Mouse (Mus musculus): ENCODE data around the gene Ggt6. TPM values are rescaled to one million over a fixed set of nuclear protein-coding genes. Genes with fewer than 3 reads are reported as not detected.
"Not testable (repeated sequence)": the region's sequence is repeated elsewhere in the genome, so short reads cannot be mapped to it uniquely, and the experiment has no call there.

Gene Ggt6
- polyA plus RNA-seq, 1 experiment from 2014 or later = not detected

- Histone ChIP-seq H3K9ac (no peak overlapping the region), H3K4me3 (no peak overlapping the region), H3K4me1 (replicated peaks) (no peaks in the 10 kb centered on the region), H3K27me3 (no peaks in the 10 kb centered on the region), H3K9me3 (no peaks in the 10 kb centered on the region), H3K27ac (replicated peaks) (no peak overlapping the region), H3K36me3 (no peaks in the 10 kb centered on the region), H3K4me2 (0 out of 2 replicates have a peak overlapping the region, but pooled peaks have one; percentile 32)
- 5% methylated on average over 5 of the region's 5 CpGs for WGBS
- no peak for ATAC-seq (ENCODE audit: low FRiP score, low read depth)
These were observed 6.6 kb upstream of the Ggt6 start for GRCm38 (mm10) chr11:72428694-72429093.

- Histone ChIP-seq H3K9ac (no peak overlapping the region), H3K27ac (replicated peaks) (no peak overlapping the region), H3K4me2 (peak overlapping the region; percentile 32; the same call in 1 of the 2 replicates), H3K4me1 (replicated peaks) (no peaks in the 10 kb centered on the region), H3K9me3 (no peaks in the 10 kb centered on the region), H3K36me3 (no peaks in the 10 kb centered on the region), H3K4me3 (no peak overlapping the region), H3K27me3 (no peaks in the 10 kb centered on the region)
- WGBS = 51% methylated on average over 7 of the region's 7 CpGs
- ATAC-seq (ENCODE audit: low FRiP score, low read depth) = no peak
These were observed 6.0 kb upstream of the Ggt6 start for GRCm38 (mm10) chr11:72429288-72429690.

- WGBS = 56% methylated on average over 9 of the region's 9 CpGs
- not testable (repeated sequence) for H3K36me3 ChIP-seq; H3K4me1 ChIP-seq (replicated peaks); ATAC-seq (ENCODE audit: low FRiP score, low read depth); H3K9ac ChIP-seq; H3K27ac ChIP-seq (replicated peaks); H3K27me3 ChIP-seq; H3K4me2 ChIP-seq; H3K4me3 ChIP-seq; H3K9me3 ChIP-seq
These were observed 4.8 kb upstream of the Ggt6 start for GRCm38 (mm10) chr11:72430311-72431068.

- no peak overlapping the region for H3K4me3 ChIP-seq
- H3K36me3 ChIP-seq = no peaks in the 10 kb centered on the region
- no peaks in the 10 kb centered on the region for H3K9me3 ChIP-seq
- H3K27me3 ChIP-seq = no peaks in the 10 kb centered on the region
- H3K4me2 ChIP-seq = no peak overlapping the region
- H3K4me1 ChIP-seq (replicated peaks) = no peaks in the 10 kb centered on the region
- H3K27ac ChIP-seq (replicated peaks) = no peak overlapping the region
- WGBS = 61% methylated on average over 2 of the region's 2 CpGs
- no peak for ATAC-seq (ENCODE audit: low FRiP score, low read depth)
- no peak overlapping the region for H3K9ac ChIP-seq
These were observed 344 bp downstream of the Ggt6 start for GRCm38 (mm10) chr11:72435694-72436045.

GRCm38 (mm10) chr11:72436271-72436670 is 945 bp downstream of the Ggt6 start:
- H3K4me2 ChIP-seq = no peak overlapping the region
- H3K4me1 ChIP-seq (replicated peaks) = no peaks in the 10 kb centered on the region
- no peaks in the 10 kb centered on the region for H3K9me3 ChIP-seq
- no peaks in the 10 kb centered on the region for H3K36me3 ChIP-seq
- no peak overlapping the region for H3K4me3 ChIP-seq
- no peaks in the 10 kb centered on the region for H3K27me3 ChIP-seq
- ATAC-seq (ENCODE audit: low FRiP score, low read depth) = no peak
- H3K27ac ChIP-seq (replicated peaks) = no peak overlapping the region
- WGBS = 66% methylated on average over 5 of the region's 5 CpGs
- H3K9ac ChIP-seq = no peak overlapping the region

GRCm38 (mm10) chr11:72436756-72437650 is 1.7 kb downstream of the Ggt6 start:
- Histone ChIP-seq H3K4me3 (no peak overlapping the region), H3K4me1 (replicated peaks) (peaks cover 6% of the 10 kb centered on the region), H3K9ac (no peak overlapping the region), H3K4me2 (no peak overlapping the region), H3K27ac (replicated peaks) (no peak overlapping the region), H3K27me3 (no peaks in the 10 kb centered on the region), H3K36me3 (no peaks in the 10 kb centered on the region), H3K9me3 (no peaks in the 10 kb centered on the region)
- ATAC-seq (ENCODE audit: low FRiP score, low read depth) = no peak
- whole genome bisulfite sequencing = 75% methylated on average over 16 of the region's 16 CpGs

- H3K9ac ChIP-seq = no peak overlapping the region
- WGBS = 73% methylated on average over 4 of the region's 4 CpGs
- ATAC-seq (ENCODE audit: low FRiP score, low read depth) = no peak
- no peaks in the 10 kb centered on the region for H3K27me3 ChIP-seq
- no peaks in the 10 kb centered on the region for H3K9me3 ChIP-seq
- H3K4me2 ChIP-seq = no peak overlapping the region
- H3K4me3 ChIP-seq = no peak overlapping the region
- peaks cover 10% of the 10 kb centered on the region for H3K36me3 ChIP-seq
- H3K4me1 ChIP-seq (replicated peaks) = peaks cover 18% of the 10 kb centered on the region
- H3K27ac ChIP-seq (replicated peaks) = no peak overlapping the region
These were observed 3.1 kb downstream of the Ggt6 start for GRCm38 (mm10) chr11:72438411-72438810.

- WGBS = 39% methylated on average over 6 of the region's 6 CpGs
- Histone ChIP-seq H3K4me3 (peak overlapping the region; percentile 95), H3K4me1 (replicated peaks) (peaks cover 18% of the 10 kb centered on the region), H3K36me3 (peaks cover 32% of the 10 kb centered on the region), H3K4me2 (peak overlapping the region; percentile 90), H3K9ac (peak overlapping the region; percentile 78), H3K27ac (replicated peaks) (peak overlapping the region; percentile 98)
- not testable (repeated sequence) for H3K9me3 ChIP-seq; H3K27me3 ChIP-seq; ATAC-seq (ENCODE audit: low FRiP score, low read depth)
These were observed 5.3 kb downstream of the Ggt6 start for GRCm38 (mm10) chr11:72440597-72440964.

- Histone ChIP-seq H3K9me3 (no peaks in the 10 kb centered on the region), H3K27me3 (no peaks in the 10 kb centered on the region), H3K9ac (peak within 1 kb of the TSS; percentile 78), H3K36me3 (peaks cover 37% of the 10 kb centered on the region), H3K4me2 (peak within 1 kb of the TSS; percentile 90), H3K27ac (replicated peaks) (peak within 1 kb of the TSS; percentile 98), H3K4me1 (replicated peaks) (peaks cover 18% of the 10 kb centered on the region), H3K4me3 (peak within 1 kb of the TSS; percentile 95)
- WGBS = under 1% methylated on average over 46 of the region's 46 CpGs
- peak; percentile 95 for ATAC-seq (ENCODE audit: low FRiP score, low read depth)
These were observed 5.8 kb downstream of the Ggt6 start, which contains the start of gene Mybbp1a for GRCm38 (mm10) chr11:72440965-72441664. TSS of gene Mybbp1a (plus strand) at chr11:72441355.

GRCm38 (mm10) chr11:72446311-72447105 is 11.2 kb downstream of the Ggt6 start:
- 92% methylated on average over 6 of the region's 6 CpGs for WGBS

GRCm38 (mm10) chr11:72447475-72447874 is 12.1 kb downstream of the Ggt6 start:
- Histone ChIP-seq H3K9me3 (no peaks in the 10 kb centered on the region), H3K4me3 (no peak overlapping the region), H3K36me3 (peaks cover 100% of the 10 kb centered on the region), H3K4me2 (no peak overlapping the region), H3K4me1 (replicated peaks) (peaks cover 8% of the 10 kb centered on the region), H3K27me3 (no peaks in the 10 kb centered on the region), H3K9ac (no peak overlapping the region), H3K27ac (replicated peaks) (no peak overlapping the region)
- WGBS = 91% methylated on average over 8 of the region's 8 CpGs
- no peak for ATAC-seq (ENCODE audit: low FRiP score, low read depth)

More at GRCm38 (mm10) chr11:72446311-72447105, 11.2 kb downstream of the Ggt6 start:
- Histone ChIP-seq H3K36me3 (peaks cover 91% of the 10 kb centered on the region), H3K4me3 (no peak overlapping the region), H3K27me3 (no peaks in the 10 kb centered on the region), H3K4me2 (no peak overlapping the region), H3K4me1 (replicated peaks) (peaks cover 17% of the 10 kb centered on the region), H3K9ac (no peak overlapping the region), H3K27ac (replicated peaks) (no peak overlapping the region), H3K9me3 (no peaks in the 10 kb centered on the region)
- ATAC-seq (ENCODE audit: low FRiP score, low read depth) = no peak
